Mouse (Mus musculus) left cerebral cortex, adult 2 months (tissue): ENCODE measurements around the gene Olfr695. TPM values are rescaled to one million over a fixed set of nuclear protein-coding genes. Genes with fewer than 3 reads are reported as not detected.
"Not testable (repeated sequence)": the region's sequence is repeated elsewhere in the genome, so short reads cannot be mapped to it uniquely, and the experiment has no call there.

Experiments used
- DNase-seq, 2 experiments: peaks; one replicate each; pipeline ENCODE4 v3.0.0; 2021 to 2022; ENCODE audit warnings: low spot score in 2 of 2, mixed read lengths in 1 of 2; ENCODE audit errors: extremely low spot score in 1 of 2
- H3K27ac ChIP-seq: fragments of 200-600 bp; 2 replicates; pipeline ENCODE4 v1.8.1; 2022
- H3K4me3 ChIP-seq: fragments of 200-600 bp; 2 replicates; pipeline ENCODE4 v1.8.1; 2022
- CTCF ChIP-seq: fragments of 200-600 bp; IDR thresholded peaks from 2 replicates; pipeline ENCODE4 v1.8.1; 2022; ENCODE audit warnings: antibody characterized with exemption, mild to moderate bottlenecking, moderate library complexity
- intact Hi-C: fragments of 180-260 bp; cut with DNase I; formaldehyde crosslinking; loops from one replicate; pipeline ENCODE4 v1.15.1; 2025
- long read RNA-seq, 2 experiments: library from polyadenylated mRNA; stranded (forward); transcript quantifications; one replicate each; pipeline ENCODE4 v2.0.0; 2021; ENCODE audit warnings: borderline mapping rate in 2 of 2
- total RNA-seq, 2 experiments: library from RNA; stranded (reverse); gene quantifications; 2 replicates each; pipeline ENCODE4 v1.2.3; 2021

Olfr695 gene
- not detected for total RNA-seq
- long read RNA-seq, experiment 1, result 0 reads
- long read RNA-seq, experiment 2, result 0 reads

DNA sequence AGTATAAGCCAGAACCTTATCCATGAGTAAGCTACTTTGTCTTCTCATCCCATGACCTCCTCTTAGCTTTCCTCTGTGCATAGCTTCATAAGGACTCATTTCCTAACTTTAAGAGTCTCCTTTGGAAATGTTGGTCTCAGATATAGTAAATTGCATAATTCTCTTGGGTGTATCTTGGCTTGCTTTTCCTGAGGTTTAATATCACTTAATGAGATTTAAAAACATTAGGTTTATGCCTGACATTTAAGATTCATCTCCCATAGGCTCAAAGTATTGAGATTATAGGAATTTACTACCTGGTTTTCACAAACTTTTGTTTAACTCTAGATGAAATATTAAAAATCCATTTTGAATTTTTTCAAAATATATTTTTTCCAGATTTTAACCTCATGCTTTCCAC is at the start of gene Olfr695:
Gene Olfr695, minus strand, starts transcription at position 101 of the 400 bp plus-strand sequence.
- no peak for TF ChIP-seq CTCF
- intact Hi-C loops, result no loop called here

DNA sequence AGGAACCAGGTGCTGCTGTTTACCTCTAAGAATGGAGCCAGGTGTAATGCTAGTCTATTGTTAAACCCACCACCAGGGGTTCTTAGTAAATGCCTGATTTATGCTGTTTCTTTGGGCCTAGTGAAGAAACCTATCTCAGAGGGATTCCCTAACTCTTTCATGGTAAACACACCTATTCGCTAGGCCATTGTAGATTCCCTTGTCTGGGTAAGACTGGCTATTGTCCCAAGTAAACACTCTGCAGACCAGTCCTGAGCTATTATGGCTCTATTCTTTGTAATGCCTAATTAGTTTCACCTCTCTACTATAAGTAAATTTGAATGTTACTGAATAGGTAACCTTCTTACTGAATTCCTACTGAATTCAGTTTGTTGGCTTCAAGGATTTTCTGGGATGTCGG is 44.8 kb upstream of the Olfr695 start:
- DNase-seq, H3K4me3 ChIP-seq, intact Hi-C loops, H3K27ac ChIP-seq: not testable (repeated sequence)

More for the DNA sequence above, at the start of gene Olfr695:
- DNase-seq, result no peak
- Histone ChIP-seq H3K27ac (no peak within 1 kb of the TSS), H3K4me3 (no peak within 1 kb of the TSS)

DNA sequence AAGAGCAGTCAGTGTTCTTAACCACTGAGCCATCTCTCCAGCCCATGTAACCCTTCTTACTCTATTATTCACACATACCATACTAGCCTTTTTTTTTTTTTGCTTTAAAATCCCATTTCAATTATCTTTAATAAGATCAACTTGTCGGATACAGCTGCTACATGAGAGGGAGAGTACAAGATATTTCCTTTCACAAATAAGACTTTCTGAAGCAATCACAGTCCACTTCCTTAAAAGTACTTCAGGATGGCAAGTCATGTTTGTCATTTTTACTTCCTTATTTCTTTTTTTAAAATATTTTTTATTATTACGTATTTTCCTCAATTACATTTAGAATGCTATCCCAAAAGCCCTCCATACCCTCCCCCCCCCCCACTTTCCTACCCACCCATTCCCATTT is 42.6 kb upstream of the Olfr695 start:
- no peak overlapping the region for H3K27ac ChIP-seq
- intact Hi-C loops, result no loop called here
- DNase-seq, result no peak
- no peak for TF ChIP-seq CTCF
- H3K4me3 ChIP-seq, result no peak overlapping the region

- no peak within 1 kb of the TSS for H3K4me3 ChIP-seq
- intact Hi-C loops, result no loop called here
- TF ChIP-seq CTCF, result no peak
- no peak within 1 kb of the TSS for H3K27ac ChIP-seq
- no peak for DNase-seq
Observed at GRCm38 (mm10) chr7:106755297-106755696, 39.1 kb upstream of the Olfr695 start, which contains the start of gene Olfr698. Gene Olfr698 (minus strand): TSS chr7:106755397.

DNA sequence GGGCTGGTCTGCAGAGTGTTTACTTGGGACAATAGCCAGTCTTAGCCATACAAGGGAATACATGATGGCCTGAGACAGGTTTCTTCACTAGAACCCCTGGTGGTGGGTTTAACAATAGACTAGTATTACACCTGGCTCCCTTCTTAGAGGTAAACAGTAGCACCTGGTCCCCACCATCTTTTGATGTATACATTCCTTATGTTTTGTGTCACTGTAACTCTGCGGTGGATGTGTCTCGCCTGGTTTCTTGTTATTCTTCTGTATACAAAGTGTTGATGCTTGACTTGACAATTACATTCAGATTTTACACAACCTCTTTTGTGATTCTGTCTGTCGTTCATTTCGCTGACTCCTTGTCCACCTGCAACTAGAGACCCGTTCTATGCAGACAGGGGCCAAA is 29.6 kb upstream of the Olfr695 start:
- Histone ChIP-seq H3K27ac (no peak overlapping the region), H3K4me3 (no peak overlapping the region)
- no peak for TF ChIP-seq CTCF
- no peak for DNase-seq
- intact Hi-C loops, result no loop called here

GRCm38 (mm10) chr7:106742343-106742742 is 26.1 kb upstream of the Olfr695 start, which contains the start of gene Olfr697:
Gene Olfr697 (minus strand): TSS chr7:106742443.
- no peak within 1 kb of the TSS for H3K27ac ChIP-seq
- TF ChIP-seq CTCF, result no peak
- intact Hi-C loops, result no loop called here
- H3K4me3 ChIP-seq, result no peak within 1 kb of the TSS
- DNase-seq, result no peak

DNA sequence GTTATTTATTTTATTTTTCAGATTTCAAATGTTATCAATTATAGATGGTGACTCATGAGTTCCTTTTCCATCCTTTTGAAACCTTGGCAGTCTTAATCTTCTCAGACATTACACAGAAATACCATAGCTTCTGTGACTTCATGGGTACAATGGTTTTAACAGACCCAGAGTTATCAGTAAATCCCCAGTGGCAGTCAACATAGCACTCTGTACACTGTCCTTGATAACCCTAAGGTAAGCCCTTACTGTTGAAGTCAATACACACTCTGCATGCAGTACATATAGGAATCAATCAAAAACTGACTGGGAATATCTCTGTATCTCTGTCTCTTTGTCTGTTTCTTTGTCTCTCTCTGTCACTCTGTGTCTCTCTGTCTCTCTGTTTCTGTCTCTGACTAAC is 20.8 kb upstream of the Olfr695 start:
- no peak for TF ChIP-seq CTCF
- no peak for DNase-seq
- intact Hi-C loops, result no loop called here

GRCm38 (mm10) chr7:106733717-106734116 is 17.5 kb upstream of the Olfr695 start:
- no peak overlapping the region for H3K27ac ChIP-seq
- H3K4me3 ChIP-seq, result no peak overlapping the region
- intact Hi-C loops, result no loop called here
- TF ChIP-seq CTCF, result no peak
- no peak for DNase-seq

More for the DNA sequence above, 20.8 kb upstream of the Olfr695 start:
- H3K27ac ChIP-seq, result no peak overlapping the region
- H3K4me3 ChIP-seq, result no peak overlapping the region

- intact Hi-C loops, H3K27ac ChIP-seq, DNase-seq, H3K4me3 ChIP-seq: not testable (repeated sequence)
Observed at GRCm38 (mm10) chr7:106725654-106726053, 9.5 kb upstream of the Olfr695 start.

DNA sequence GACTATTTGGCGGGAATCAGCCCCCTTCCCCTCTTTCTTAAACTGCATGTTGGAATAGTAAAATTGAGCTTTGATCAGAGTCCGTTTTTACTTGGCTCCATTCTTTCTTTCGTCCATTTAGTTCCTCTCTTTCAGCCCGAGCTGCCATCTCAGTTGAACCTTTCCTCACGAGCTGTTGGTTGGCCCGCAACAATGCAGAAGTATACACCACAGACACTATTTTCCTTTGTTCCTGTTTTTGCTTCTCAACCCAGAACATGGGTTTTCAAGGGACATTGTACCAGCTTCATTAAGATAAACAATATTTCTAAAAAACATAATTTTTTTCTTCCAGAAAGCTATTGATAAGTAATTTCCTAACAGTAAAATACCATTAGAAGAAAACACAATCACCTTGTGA is 4.7 kb downstream of the Olfr695 start:
- intact Hi-C loops, result no loop called here
- H3K4me3 ChIP-seq, result no peak overlapping the region
- no peak for TF ChIP-seq CTCF
- H3K27ac ChIP-seq, result no peak overlapping the region
- DNase-seq, result no peak

GRCm38 (mm10) chr7:106707705-106708104 is 8.5 kb downstream of the Olfr695 start:
- DNase-seq, H3K27ac ChIP-seq, H3K4me3 ChIP-seq: not testable (repeated sequence)
- intact Hi-C loops, result loop anchor here (10.0 kb wide), 1 partner anchor 133 kb away; no protein-coding TSS in a partner anchor

GRCm38 (mm10) chr7:106696891-106697290 is 19.3 kb downstream of the Olfr695 start:
- intact Hi-C loops, result no loop called here
- TF ChIP-seq CTCF, result no peak
- Histone ChIP-seq H3K4me3 (no peak overlapping the region), H3K27ac (no peak overlapping the region)
- DNase-seq, result no peak

DNA sequence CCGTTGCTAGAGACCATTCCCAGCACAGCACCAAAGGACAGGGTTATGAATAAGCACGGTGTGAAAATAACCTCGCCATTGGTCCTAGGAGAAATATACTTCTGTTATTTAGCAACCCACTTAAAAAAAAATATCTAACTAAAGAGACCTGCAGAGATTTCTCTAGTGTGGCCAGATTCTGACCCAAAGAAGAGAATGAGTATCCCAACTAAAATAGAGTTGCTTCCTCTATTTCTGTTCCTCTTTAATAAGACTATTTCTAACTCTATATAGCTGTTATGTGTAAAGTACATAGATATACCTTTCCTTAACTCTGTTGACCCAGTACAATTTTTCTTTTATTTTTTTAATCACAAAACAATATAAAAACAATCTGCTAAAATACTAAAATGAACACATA is 23.2 kb downstream of the Olfr695 start:
- intact Hi-C loops, result no loop called here
- no peak for TF ChIP-seq CTCF
- DNase-seq, result no peak
- Histone ChIP-seq H3K27ac (no peak overlapping the region), H3K4me3 (no peak overlapping the region)

GRCm38 (mm10) chr7:106691714-106692113 is 24.5 kb downstream of the Olfr695 start, which contains the start of gene Olfr694:
Gene Olfr694 (minus strand): TSS chr7:106691814.
- no peak for TF ChIP-seq CTCF
- no peak for DNase-seq
- intact Hi-C loops, result no loop called here
- no peak within 1 kb of the TSS for H3K27ac ChIP-seq
- H3K4me3 ChIP-seq, result no peak within 1 kb of the TSS
